8 mouse cellular contexts compared by ENCODE assay signal in the genomic region with DNA sequence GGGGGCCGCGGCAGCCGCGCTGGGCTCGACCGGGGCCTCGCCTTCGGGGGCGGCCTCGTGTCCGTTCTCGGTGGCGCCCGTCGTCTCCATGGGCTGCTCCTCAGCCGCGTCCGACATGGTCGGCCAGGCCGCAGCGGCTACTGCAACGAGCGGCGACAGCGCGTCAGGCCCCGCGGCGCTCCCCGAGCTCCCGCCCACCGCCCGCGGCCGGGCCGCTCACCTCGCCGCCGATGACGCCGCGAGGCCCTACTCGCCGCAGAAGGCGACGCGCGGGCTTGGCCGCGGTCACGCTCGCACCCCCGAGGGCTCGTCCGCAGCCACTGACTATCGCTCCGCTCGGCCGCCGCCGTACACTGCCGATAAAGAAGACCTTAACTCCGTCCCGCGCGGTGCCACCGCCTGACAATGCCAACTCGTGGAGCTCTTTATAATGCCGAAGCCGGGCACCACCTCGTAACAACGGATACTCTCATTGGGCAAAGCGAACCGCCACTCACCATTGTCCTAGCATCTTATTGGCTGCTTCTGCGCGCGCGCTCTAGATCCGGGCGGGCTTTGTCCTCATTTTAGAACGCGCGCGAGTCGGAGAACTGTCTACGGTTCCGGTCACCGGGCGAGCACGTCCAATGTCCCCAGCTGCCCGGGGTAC. TPM values are rescaled to one million over a fixed set of nuclear protein-coding genes. Genes with fewer than 3 reads are reported as not detected.
DNase-seq lines count a peak whose midpoint lies in the region; ATAC-seq and TF ChIP-seq lines count a peak whose summit lies in the region.

A gene (minus strand): TSS at position 401 of the 649 bp plus-strand sequence.

- ATAC-seq in forebrain, embryonic 16.5 days, result peak; percentile 96
- ATAC-seq in lung, embryonic 14.5 days (ENCODE audit: insufficient read depth), result peak; percentile 93

- no peaks in the 10 kb centered on the region for H3K9me3 ChIP-seq in ES-E14 (ENCODE audit: control insufficient read depth, insufficient read depth, low read depth, low read length)
- no peaks in the 10 kb centered on the region for H3K9me3 ChIP-seq in forebrain, embryonic 16.5 days (ENCODE audit: control insufficient read depth, low read length)
- no peaks in the 10 kb centered on the region for H3K9me3 ChIP-seq in lung, embryonic 14.5 days (ENCODE audit: low read depth, low read length)

- DNase-seq in ES-E14 (ENCODE audit: low read depth, low spot score), result peak; percentile 94
- DNase-seq in cerebellum, adult 11-12 months, result peak; percentile 97
- DNase-seq in heart, postnatal 36 days, result peak; percentile 95 to 97
- peak; percentile 97 for DNase-seq in layer of hippocampus, adult 2 months (ENCODE audit: low spot score in 2 of 2)
- peak; percentile 99 for DNase-seq in lung, embryonic 14.5 days
- peak; percentile 96 for DNase-seq in thymus, adult 2 months

- intact Hi-C loops in heart, postnatal 36 days (cut with DNase I), result loop anchor here (2.0 kb wide), 1 partner anchor 42 kb away; no protein-coding TSS in a partner anchor

- H3K36me3 ChIP-seq in ES-E14 (ENCODE audit: control insufficient read depth, insufficient read depth, low read length, poor library complexity, severe bottlenecking), result peaks cover 43% of the 10 kb centered on the region
- H3K36me3 ChIP-seq in forebrain, embryonic 16.5 days (ENCODE audit: control insufficient read depth, insufficient read depth), result peaks cover 31% of the 10 kb centered on the region
- H3K36me3 ChIP-seq in lung, embryonic 14.5 days (ENCODE audit: insufficient read depth), result peaks cover 44% of the 10 kb centered on the region
- peaks cover 38% of the 10 kb centered on the region for H3K36me3 ChIP-seq in thymus, adult 2 months (ENCODE audit: control insufficient read depth, insufficient read depth, low read length)

- in situ Hi-C loops in ES-E14 (cut with MboI; ENCODE audit: low sequenced_read_pairs in 2 of 2, unreplicated experiment in 2 of 2), result no loop called here

- H3K27me3 ChIP-seq in forebrain, embryonic 16.5 days (replicated peaks; ENCODE audit: control insufficient read depth, insufficient read depth, low read length), result no peaks in the 10 kb centered on the region
- H3K27me3 ChIP-seq in lung, embryonic 14.5 days (ENCODE audit: insufficient read depth, low read length), result no peaks in the 10 kb centered on the region
- no peaks in the 10 kb centered on the region for H3K27me3 ChIP-seq in thymus, adult 2 months (ENCODE audit: control insufficient read depth, insufficient read depth, low read length)

- peak within 1 kb of the TSS; percentile 85 for H3K4me2 ChIP-seq in forebrain, embryonic 16.5 days (ENCODE audit: low read length)
- peak within 1 kb of the TSS; percentile 89 for H3K4me2 ChIP-seq in lung, embryonic 14.5 days

- TF ChIP-seq CTCF in layer of hippocampus, adult 2 months (conservative IDR thresholded peaks at IDR 0.05), result no peak
- no peak for TF ChIP-seq CTCF in lung, embryonic 14.5 days (IDR thresholded peaks at IDR 0.05; ENCODE audit: low read depth)
- peak; percentile 3; the same call in 1 of the 2 replicates for TF ChIP-seq CTCF in olfactory bulb, adult 2 months (IDR thresholded peaks at IDR 0.05; ENCODE audit: insufficient read depth, low read depth, low read length)
- TF ChIP-seq CTCF in thymus, adult 2 months (IDR thresholded peaks at IDR 0.05; ENCODE audit: borderline replicate concordance, control insufficient read depth, extremely low read depth, insufficient read depth, low read length, poor library complexity), result no peak

- peaks cover 4 to 7% of the 10 kb centered on the region in 2 experiments; a peak in 2 of 4 replicates for H3K4me1 ChIP-seq in ES-E14 (ENCODE audit: control insufficient read depth in 2 of 2, insufficient read depth in 2 of 2, low read length in 2 of 2, poor library complexity in 1 of 2)
- peaks cover 40% of the 10 kb centered on the region for H3K4me1 ChIP-seq in forebrain, embryonic 16.5 days (replicated peaks; ENCODE audit: control insufficient read depth, insufficient read depth, low read length)
- no peaks in the 10 kb centered on the region for H3K4me1 ChIP-seq in lung, embryonic 14.5 days (ENCODE audit: insufficient read depth)
- H3K4me1 ChIP-seq in olfactory bulb, adult 2 months (ENCODE audit: control insufficient read depth, insufficient read depth, low read length), result no peaks in the 10 kb centered on the region
- peaks cover 13% of the 10 kb centered on the region for H3K4me1 ChIP-seq in thymus, adult 2 months (replicated peaks; ENCODE audit: control insufficient read depth, insufficient read depth, low read length)

- under 1% methylated on average over 87 of the region's 91 CpGs for WGBS in forebrain, embryonic 16.5 days
- WGBS in lung, embryonic 14.5 days, result under 1% methylated on average over 91 of the region's 91 CpGs
- WGBS in olfactory bulb, adult 2 months, result under 1% methylated on average over 90 of the region's 91 CpGs
- WGBS in thymus, adult 2 months, result under 1% methylated on average over 91 of the region's 91 CpGs

- H3K9ac ChIP-seq in ES-E14 (ENCODE audit: insufficient read depth, low read depth, low read length, poor library complexity, severe bottlenecking), result peak within 1 kb of the TSS; percentile 98
- H3K9ac ChIP-seq in forebrain, embryonic 16.5 days (replicated peaks; ENCODE audit: low read depth, low read length), result peak within 1 kb of the TSS; percentile 97
- H3K9ac ChIP-seq in lung, embryonic 14.5 days, result peak within 1 kb of the TSS; percentile 99

- TF ChIP-seq POLR2A in olfactory bulb, adult 2 months (IDR thresholded peaks at IDR 0.05; ENCODE audit: insufficient read depth, low read depth, low read length), result peak; percentile 99
- TF ChIP-seq POLR2A in thymus, adult 2 months (IDR thresholded peaks at IDR 0.05; ENCODE audit: control insufficient read depth, extremely low read depth, insufficient read depth, low read length, poor library complexity), result peak; percentile 100

- peak within 1 kb of the TSS; percentile 89 for H3K27ac ChIP-seq in ES-E14 (ENCODE audit: insufficient read depth, low read depth, low read length, poor library complexity, severe bottlenecking)
- peak within 1 kb of the TSS; percentile 93 for H3K27ac ChIP-seq in forebrain, embryonic 16.5 days (ENCODE audit: low read length)
- peak within 1 kb of the TSS; percentile 95 for H3K27ac ChIP-seq in layer of hippocampus, adult 2 months
- peak within 1 kb of the TSS; percentile 97 for H3K27ac ChIP-seq in lung, embryonic 14.5 days (ENCODE audit: low read depth)
- H3K27ac ChIP-seq in olfactory bulb, adult 2 months (ENCODE audit: insufficient read depth, low read depth, low read length), result peak within 1 kb of the TSS; percentile 71
- peak within 1 kb of the TSS; percentile 15 for H3K27ac ChIP-seq in thymus, adult 2 months (ENCODE audit: control insufficient read depth, insufficient read depth, low read length)

- H3K4me3 ChIP-seq in ES-E14 (ENCODE audit: insufficient read depth in 1 of 2, low read depth in 1 of 2, low read length in 2 of 2, poor library complexity in 1 of 2, severe bottlenecking in 1 of 2), result peak within 1 kb of the TSS; percentile 70 to 94
- H3K4me3 ChIP-seq in forebrain, embryonic 16.5 days (replicated peaks; ENCODE audit: low read length), result peak within 1 kb of the TSS; percentile 71
- H3K4me3 ChIP-seq in layer of hippocampus, adult 2 months, result peak within 1 kb of the TSS; percentile 71
- H3K4me3 ChIP-seq in lung, embryonic 14.5 days (ENCODE audit: low read depth, low read length), result peak within 1 kb of the TSS; percentile 97
- H3K4me3 ChIP-seq in olfactory bulb, adult 2 months (ENCODE audit: insufficient read depth, low read depth, low read length), result peak within 1 kb of the TSS; percentile 84
- H3K4me3 ChIP-seq in thymus, adult 2 months (ENCODE audit: control insufficient read depth, insufficient read depth, low read length), result peak within 1 kb of the TSS; percentile 75

TF ChIP-seq in ES-E14, 5 proteins besides CTCF, POLR2A, EP300 and RAD21:
- TF ChIP-seq HCFC1 (IDR thresholded peaks at IDR 0.05; ENCODE audit: borderline replicate concordance, insufficient read depth, low read length), result peak; percentile 81
- TF ChIP-seq ZC3H11A (IDR thresholded peaks at IDR 0.05; ENCODE audit: borderline replicate concordance, low read depth, low read length), result no peak
- TF ChIP-seq CHD2 (IDR thresholded peaks at IDR 0.05; ENCODE audit: low read depth, low read length), result peak; percentile 94
- no peak for TF ChIP-seq MAFK (IDR thresholded peaks at IDR 0.05; ENCODE audit: insufficient read depth, low read depth, low read length)
- TF ChIP-seq ZNF384 (IDR thresholded peaks at IDR 0.05; ENCODE audit: low read depth, low read length), result no peak

RNA-seq across cellular contexts. Expression of the gene that starts here (rescaled TPM):
- 334 and 505 TPM in 2 replicates for total RNA-seq in ES-E14 (2012; rRNA removed)
- 441 and 518 TPM in 2 replicates for polyA plus RNA-seq in forebrain, embryonic 16.5 days (2015; fragmentation: Nextera tagmentation; extraction: Ambion mirVana)
- total RNA-seq in heart, postnatal 36 days (2021), result 100 to 1,000 TPM; 135 to 143 TPM
- 100 to 1,000 TPM; 149 to 155 TPM for total RNA-seq in layer of hippocampus, adult 2 months (2021)
- polyA plus RNA-seq in lung, embryonic 14.5 days (2014; fragmentation: Nextera tagmentation; extraction: Ambion mirVana), result 676 and 703 TPM in 2 replicates
- polyA plus RNA-seq in olfactory bulb, adult 2 months (2012; ENCODE audit: insufficient read depth, insufficient read length, low replicate concordance, missing spikeins), result 230 and 328 TPM in 2 replicates
- 533 and 863 TPM in 2 replicates for polyA plus RNA-seq in thymus, adult 2 months (2012; rRNA removed)

Comparison
In these comparisons a context has a peak if more than half of its experiments do, and no peak if none do; other contexts are left out.
1. Peak in every context shown above with its lines: DNase-seq, ATAC-seq, H3K4me3 ChIP-seq and H3K27ac ChIP-seq.
2. H3K27ac ChIP-seq: peak in every context shown above with its lines; median percentile 97 in lung, embryonic 14.5 days; 95 in layer of hippocampus, adult 2 months; 93 in forebrain, embryonic 16.5 days; 89 in ES-E14; 71 in olfactory bulb, adult 2 months; 15 in thymus, adult 2 months.